In genomic region chr6:127920652-127921051, GRCm38 (mm10) we compare ENCODE assay signal across 9 mouse cellular contexts. TPM values are rescaled to one million over a fixed set of nuclear protein-coding genes. Genes with fewer than 3 reads are reported as not detected.
A peak's percentile ranks its signal among the peaks of the same experiment; 100 is the strongest.
DNase-seq lines count a peak whose midpoint lies in the region; ATAC-seq and TF ChIP-seq lines count a peak whose summit lies in the region.
"Had no signal": no experiment of that assay in that cellular context is flagged by ENCODE, and none has a peak within 500 bp of the region (broad histone marks: within the 10 kb centered on the region; RNA-seq: fewer than 3 reads in every experiment).

No protein-coding gene starts in this region.

- H3K4me2 ChIP-seq in liver, postnatal 0 days (ENCODE audit: low read depth, low read length), result no peak overlapping the region
- H3K4me2 ChIP-seq: liver, embryonic 15.5 days had no signal

- H3K4me1 ChIP-seq in embryonic fibroblast, embryonic 13.5 days (ENCODE audit: control insufficient read depth, insufficient read depth, low read length), result no peaks in the 10 kb centered on the region
- H3K4me1 ChIP-seq in heart, embryonic 10.5 days, result peaks cover 7% of the 10 kb centered on the region; the same call in 1 of the 2 replicates
- H3K4me1 ChIP-seq in liver, postnatal 0 days (ENCODE audit: insufficient read depth), result no peaks in the 10 kb centered on the region
- H3K4me1 ChIP-seq: liver, embryonic 15.5 days had no signal

- no peaks in the 10 kb centered on the region for H3K36me3 ChIP-seq in heart, embryonic 10.5 days
- H3K36me3 ChIP-seq in liver, postnatal 0 days (replicated peaks; ENCODE audit: insufficient read depth, low read length), result no peaks in the 10 kb centered on the region
- H3K36me3 ChIP-seq: liver, embryonic 15.5 days had no signal

- 5% methylated on average over 8 of the region's 8 CpGs for WGBS in heart, embryonic 10.5 days
- WGBS in liver, postnatal 0 days (ENCODE audit: insufficient replicate concordance), result 6% methylated on average over 8 of the region's 8 CpGs

- TF ChIP-seq CTCF in embryonic fibroblast, embryonic 13.5 days (IDR thresholded peaks at IDR 0.05; ENCODE audit: borderline replicate concordance, insufficient read depth, low read length), result peak; percentile 71; the same call in 1 of the 2 replicates
- TF ChIP-seq CTCF in liver, postnatal 0 days (IDR thresholded peaks at IDR 0.05; ENCODE audit: low read depth), result peak; percentile 80

- H3K4me3 ChIP-seq in embryonic fibroblast, embryonic 13.5 days (ENCODE audit: insufficient read depth, low read length), result no peak overlapping the region
- H3K4me3 ChIP-seq in heart, embryonic 10.5 days, result no peak overlapping the region
- no peak overlapping the region for H3K4me3 ChIP-seq in liver, postnatal 0 days (ENCODE audit: low read depth, low read length)
- H3K4me3 ChIP-seq: liver, embryonic 15.5 days had no signal

- TF ChIP-seq POLR2A in embryonic fibroblast, embryonic 13.5 days (IDR thresholded peaks at IDR 0.05; ENCODE audit: low read depth, low read length), result no peak

- no peak overlapping the region for H3K27ac ChIP-seq in embryonic fibroblast, embryonic 13.5 days (ENCODE audit: insufficient read depth, low read length)
- no peak overlapping the region for H3K27ac ChIP-seq in heart, embryonic 10.5 days
- H3K27ac ChIP-seq in liver, postnatal 0 days (ENCODE audit: low read depth), result no peak overlapping the region
- H3K27ac ChIP-seq: liver, embryonic 15.5 days had no signal

- H3K27me3 ChIP-seq in heart, embryonic 10.5 days (ENCODE audit: insufficient read depth, poor library complexity, severe bottlenecking), result peaks cover 59% of the 10 kb centered on the region
- H3K27me3 ChIP-seq in liver, postnatal 0 days (ENCODE audit: insufficient read depth, low read length), result no peaks in the 10 kb centered on the region

- no peak for ATAC-seq in liver, postnatal 0 days

- no peak overlapping the region for H3K9ac ChIP-seq in liver, postnatal 0 days (replicated peaks)
- H3K9ac ChIP-seq: liver, embryonic 15.5 days had no signal

- DNase-seq in ES-CJ7 (ENCODE audit: low read depth, low spot score), result peak; percentile 73
- DNase-seq in brain, adult 2 months (ENCODE audit: low read depth, low spot score), result peak; percentile 87
- DNase-seq in heart, embryonic 10.5 days (ENCODE audit: low spot score), result peak; percentile 79
- peak; percentile 79 to 89 for DNase-seq in kidney, postnatal 25 days
- peak; percentile 67 for DNase-seq in liver, postnatal 0 days
- DNase-seq in retina, adult 2 months (ENCODE audit: low read depth, low spot score), result peak; percentile 41
- peak; percentile 52 for DNase-seq in urinary bladder, postnatal 10 days (ENCODE audit: low spot score)

- TF ChIP-seq EP300 in liver, postnatal 0 days (IDR thresholded peaks at IDR 0.05; ENCODE audit: low read depth), result no peak

- H3K9me3 ChIP-seq in heart, embryonic 10.5 days, result no peaks in the 10 kb centered on the region
- H3K9me3 ChIP-seq in liver, postnatal 0 days (ENCODE audit: low read length), result no peaks in the 10 kb centered on the region
- H3K9me3 ChIP-seq: liver, embryonic 15.5 days had no signal

RNA-seq across cellular contexts. Expression of gene Tspan11, which starts 33.3 kb away (rescaled TPM):
- 12.8 and 17.9 TPM in 2 replicates for polyA plus RNA-seq in embryonic fibroblast, embryonic 13.5 days (2011; ENCODE audit: insufficient read length, low read depth, missing spikeins)
- 1.4 and 1.8 TPM in 2 replicates for polyA plus RNA-seq in heart, embryonic 10.5 days (2016; fragmentation: Nextera tagmentation; extraction: Ambion mirVana)
- polyA plus RNA-seq in liver, postnatal 0 days (2015; fragmentation: Nextera tagmentation; extraction: Ambion mirVana), result 0.25 and 0.38 TPM in 2 replicates
